ENCODE assay signal across 26 mouse cellular contexts in the genomic region with DNA sequence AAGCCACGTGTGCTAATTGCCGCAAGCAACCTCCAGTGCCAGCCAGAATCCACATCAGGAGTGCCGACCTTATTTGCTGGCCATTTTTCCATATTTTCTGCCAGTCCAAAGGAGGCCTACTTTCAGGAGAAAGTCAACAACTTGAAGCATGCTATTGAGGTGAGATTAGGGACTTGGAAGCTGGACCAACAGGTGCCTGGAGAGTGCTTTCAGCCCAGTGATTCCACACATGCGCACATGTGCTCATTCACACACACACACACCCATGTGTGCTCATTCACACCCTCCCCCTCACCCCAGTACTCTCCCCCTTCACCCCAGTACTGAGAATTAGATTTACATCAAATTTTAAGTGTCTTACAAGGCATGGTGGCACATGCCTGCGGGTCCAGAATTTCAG. TPM values are rescaled to one million over a fixed set of nuclear protein-coding genes. Genes with fewer than 3 reads are reported as not detected.
A peak's percentile ranks its signal among the peaks of the same experiment; 100 is the strongest.
DNase-seq lines count a peak whose midpoint lies in the region; TF ChIP-seq lines count a peak whose summit lies in the region.
"Had no signal": no experiment of that assay in that cellular context is flagged by ENCODE, and none has a peak within 500 bp of the region (broad histone marks: within the 10 kb centered on the region; RNA-seq: fewer than 3 reads in every experiment).

No protein-coding gene starts in this region.

- no peak overlapping the region for H3K27ac ChIP-seq in heart, embryonic 10.5 days
- H3K27ac ChIP-seq: embryonic facial prominence, embryonic 10.5 days; forebrain, embryonic 15.5 days; heart, embryonic 13.5 days; hindbrain, embryonic 12.5 days had no signal

- H3K27me3 ChIP-seq in heart, embryonic 10.5 days (ENCODE audit: insufficient read depth, poor library complexity, severe bottlenecking): no peaks in the 10 kb centered on the region
- H3K27me3 ChIP-seq: CH12.LX; forebrain, embryonic 15.5 days; heart, embryonic 13.5 days; hindbrain, embryonic 12.5 days; Patski had no signal

- TF ChIP-seq POLR2A in lung, adult 2 months (IDR thresholded peaks at IDR 0.05; ENCODE audit: borderline replicate concordance, extremely low read depth, low read depth, low read length): no peak

- intact Hi-C loops in heart, postnatal 14 days (cut with DNase I): no loop called here

- H3K9me3 ChIP-seq in heart, embryonic 10.5 days: no peaks in the 10 kb centered on the region
- H3K9me3 ChIP-seq: embryonic facial prominence, embryonic 10.5 days; forebrain, embryonic 15.5 days; heart, embryonic 13.5 days; hindbrain, embryonic 12.5 days had no signal

- WGBS in heart, embryonic 10.5 days: 94% methylated on average over 5 of the region's 5 CpGs
- WGBS in lung, adult 2 months: 78% methylated on average over 5 of the region's 5 CpGs

- DNase-seq in heart, embryonic 10.5 days (ENCODE audit: low spot score): peak; percentile 7
- no peak for DNase-seq in heart, postnatal 14 days
- DNase-seq in lung, adult 2 months: peak; percentile 23
- peak; percentile 32 for DNase-seq in lung, postnatal 10 days
- peak; percentile 15 to 51 for DNase-seq in lung, postnatal 4 days
- no peak for DNase-seq in ovary, postnatal 14 days (ENCODE audit: low spot score)
- no peak for DNase-seq in spleen, adult 18-20 months
- DNase-seq: adrenal gland, postnatal 14 days; cerebellum, adult 18-20 months; cerebellum, adult 9-11 months; cerebellum, postnatal 36 days; gastrocnemius, postnatal 10 days; heart, postnatal 4 days had no signal

- no peaks in the 10 kb centered on the region for H3K4me1 ChIP-seq in heart, embryonic 10.5 days
- no peaks in the 10 kb centered on the region for H3K4me1 ChIP-seq in lung, adult 2 months (ENCODE audit: control insufficient read depth, insufficient read depth, low read length)
- H3K4me1 ChIP-seq: embryonic facial prominence, embryonic 10.5 days; forebrain, embryonic 15.5 days; heart, embryonic 13.5 days; hindbrain, embryonic 12.5 days had no signal

- TF ChIP-seq CTCF in lung, adult 2 months (IDR thresholded peaks at IDR 0.05; ENCODE audit: insufficient read depth, low read length): no peak

- H3K36me3 ChIP-seq in heart, embryonic 10.5 days: peaks cover 75% of the 10 kb centered on the region

- no peak overlapping the region for H3K4me3 ChIP-seq in heart, embryonic 10.5 days
- no peak overlapping the region for H3K4me3 ChIP-seq in lung, adult 2 months (replicated peaks; ENCODE audit: extremely low read depth, low read depth, low read length)
- H3K4me3 ChIP-seq: embryonic facial prominence, embryonic 10.5 days; forebrain, embryonic 15.5 days; heart, embryonic 13.5 days; hindbrain, embryonic 12.5 days had no signal

RNA-seq across cellular contexts. Expression of gene N4bp2l1, which starts 30.0 kb away (rescaled TPM):
- polyA plus RNA-seq in heart, embryonic 10.5 days (2016; fragmentation: Nextera tagmentation; extraction: Ambion mirVana): 2.0 and 2.2 TPM in 2 replicates
- 1 to 10 TPM; 2.8 to 4.8 TPM for total RNA-seq in heart, postnatal 14 days (2021)
- polyA plus RNA-seq in lung, adult 2 months (2012; rRNA removed): 11.6 and 14.9 TPM in 2 replicates

RNA-seq across cellular contexts. Expression of gene Brca2, which starts 44.5 kb away (rescaled TPM):
- polyA plus RNA-seq in heart, embryonic 10.5 days (2016; fragmentation: Nextera tagmentation; extraction: Ambion mirVana): 27.8 and 27.9 TPM in 2 replicates
- total RNA-seq in heart, postnatal 14 days (2021): 1 to 10 TPM; 4.4 TPM
- 0.94 and 1.8 TPM in 2 replicates for polyA plus RNA-seq in lung, adult 2 months (2012; rRNA removed)

RNA-seq across cellular contexts. Expression of gene Zar1l, which starts 49.0 kb away (rescaled TPM):
- not detected in 2 replicates for polyA plus RNA-seq in heart, embryonic 10.5 days (2016; fragmentation: Nextera tagmentation; extraction: Ambion mirVana)
- not detected for total RNA-seq in heart, postnatal 14 days (2021)
- polyA plus RNA-seq in lung, adult 2 months (2012; rRNA removed): not detected in 2 replicates
- total RNA-seq: adrenal gland, adult 18-20 months; adrenal gland, postnatal 14 days; CH12.LX; gastrocnemius, postnatal 10 days; gastrocnemius, postnatal 4 days; heart, adult 8-10 months; heart, postnatal 4 days had no signal
- polyA plus RNA-seq: activated CD4-positive, CD25-positive, alpha-beta regulatory T cell, adult 4 months; embryonic facial prominence, embryonic 10.5 days; embryonic facial prominence, embryonic 14.5 days; forebrain, embryonic 15.5 days; heart, embryonic 13.5 days; heart, postnatal 0 days; hindbrain, embryonic 12.5 days; hindbrain, embryonic 16.5 days; Patski had no signal

Comparison
In these comparisons a context has a peak if more than half of its experiments do, and no peak if none do; other contexts are left out.
1. DNase-seq: peak in heart, embryonic 10.5 days (single experiment), lung, adult 2 months (single experiment), lung, postnatal 10 days (single experiment) and lung, postnatal 4 days (2 of 2); none in heart, postnatal 14 days (0 of 2), ovary, postnatal 14 days (single experiment) and spleen, adult 18-20 months (0 of 2).
2. RNA of gene Brca2, which starts 44.5 kb away (polyA plus RNA-seq): 27.8 to 27.9 TPM in heart, embryonic 10.5 days; 0.94 to 1.8 TPM in lung, adult 2 months; every median in the first group is over 10 times any median in the second.